Mouse (Mus musculus) heart, embryonic 11.5 days (tissue): ENCODE measurements around the gene Zfp618. TPM values are rescaled to one million over a fixed set of nuclear protein-coding genes. Genes with fewer than 3 reads are reported as not detected.

ENCODE experiments used
- ATAC-seq: fragments of 200-750 bp; cut with Nextera tagmentation; replicated peaks from 2 replicates; pipeline ENCODE4 v1.8.0; 2017; ENCODE audit warnings: moderate library complexity; ENCODE audit not compliant: insufficient number of reproducible peaks, low FRiP score, low TSS enrichment
- H3K27ac ChIP-seq: fragments of 300-500 bp; sonication (generic); 2 replicates; pipeline ENCODE4 v1.5.1; 2014; ENCODE audit warnings: mild to moderate bottlenecking, low read depth, low read length
- H3K27me3 ChIP-seq: fragments of 300-500 bp; sonication (generic); 2 replicates; pipeline ENCODE4 v1.6.1; 2014; ENCODE audit warnings: mild to moderate bottlenecking, low read length, mixed read lengths; ENCODE audit not compliant: control insufficient read depth, insufficient read depth
- H3K36me3 ChIP-seq: fragments of 300-500 bp; sonication (generic); 2 replicates; pipeline ENCODE4 v1.6.1; 2014; ENCODE audit warnings: mild to moderate bottlenecking, low read length, moderate library complexity, mixed read lengths; ENCODE audit not compliant: control insufficient read depth, insufficient read depth
- H3K4me1 ChIP-seq: fragments of 300-500 bp; sonication (generic); 2 replicates; pipeline ENCODE4 v1.6.1; 2014; ENCODE audit warnings: low read length; ENCODE audit not compliant: control insufficient read depth, insufficient read depth
- H3K4me2 ChIP-seq: fragments of 300-500 bp; sonication (generic); 2 replicates; pipeline ENCODE4 v1.6.1; 2014; ENCODE audit warnings: mild to moderate bottlenecking, moderate library complexity
- H3K4me3 ChIP-seq: fragments of 300-500 bp; sonication (generic); 2 replicates; pipeline ENCODE4 v1.5.1; 2014; ENCODE audit warnings: low read depth, low read length
- H3K9ac ChIP-seq: fragments of 300-500 bp; sonication (generic); 2 replicates; pipeline ENCODE4 v1.6.1; 2014; ENCODE audit warnings: mild to moderate bottlenecking, low read depth, low read length, moderate library complexity
- H3K9me3 ChIP-seq: fragments of 300-500 bp; sonication (generic); replicated peaks from 2 replicates; pipeline ENCODE4 v1.6.1; 2016; ENCODE audit warnings: low read length; ENCODE audit not compliant: control insufficient read depth
- WGBS: fragments of 180-500 bp; shearing (Covaris S2); extraction: QIAGEN DNeasy Blood & Tissue Kit; methylation state at CpG from one replicate; pipeline ENCODE4 v1.1.7; 2014; ENCODE audit not compliant: insufficient replicate concordance; 5-methylcytosine and 5-hydroxymethylcytosine counted together
- polyA plus RNA-seq: library from polyadenylated mRNA; unstranded; fragments of >200 nt; fragmentation: Nextera tagmentation; extraction: Ambion mirVana; gene quantifications from 2 replicates; pipeline ENCODE4 v1.2.1, GENCODE M21; 2014

The Zfp618 gene
- polyA plus RNA-seq, 1 experiment from 2014 or later = 11.6 TPM

DNA sequence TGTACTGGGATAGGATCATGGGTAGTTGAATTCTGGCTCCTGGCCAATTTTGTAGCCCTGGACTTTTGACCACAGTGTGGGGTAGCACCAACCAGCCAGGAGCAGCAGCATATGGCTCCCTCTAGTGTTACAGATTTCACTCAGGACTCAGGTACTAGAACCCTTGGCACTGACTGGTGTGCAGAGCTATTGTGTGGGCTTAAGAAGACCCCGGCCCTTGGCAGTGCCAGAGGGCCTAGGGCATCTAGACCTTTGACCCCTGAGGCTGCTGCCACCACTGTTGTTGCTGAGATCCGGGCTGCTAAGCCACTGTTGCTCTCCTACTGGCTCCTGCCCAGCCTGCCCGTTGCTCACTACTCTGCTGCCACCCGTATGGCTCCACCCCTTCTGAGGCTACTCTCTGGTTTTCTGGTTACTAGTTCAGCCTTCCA is 54.1 kb downstream of the Zfp618 start:
- H3K27ac ChIP-seq = no peak overlapping the region
- 86% methylated on average over 4 of the region's 4 CpGs for WGBS
- ATAC-seq = no peak
- no peak overlapping the region for H3K4me3 ChIP-seq
- H3K4me1 ChIP-seq = no peaks in the 10 kb centered on the region
- H3K4me2 ChIP-seq = no peak overlapping the region
- H3K27me3 ChIP-seq = no peaks in the 10 kb centered on the region
- H3K9ac ChIP-seq = no peak overlapping the region
- H3K9me3 ChIP-seq = no peaks in the 10 kb centered on the region
- no peaks in the 10 kb centered on the region for H3K36me3 ChIP-seq

DNA sequence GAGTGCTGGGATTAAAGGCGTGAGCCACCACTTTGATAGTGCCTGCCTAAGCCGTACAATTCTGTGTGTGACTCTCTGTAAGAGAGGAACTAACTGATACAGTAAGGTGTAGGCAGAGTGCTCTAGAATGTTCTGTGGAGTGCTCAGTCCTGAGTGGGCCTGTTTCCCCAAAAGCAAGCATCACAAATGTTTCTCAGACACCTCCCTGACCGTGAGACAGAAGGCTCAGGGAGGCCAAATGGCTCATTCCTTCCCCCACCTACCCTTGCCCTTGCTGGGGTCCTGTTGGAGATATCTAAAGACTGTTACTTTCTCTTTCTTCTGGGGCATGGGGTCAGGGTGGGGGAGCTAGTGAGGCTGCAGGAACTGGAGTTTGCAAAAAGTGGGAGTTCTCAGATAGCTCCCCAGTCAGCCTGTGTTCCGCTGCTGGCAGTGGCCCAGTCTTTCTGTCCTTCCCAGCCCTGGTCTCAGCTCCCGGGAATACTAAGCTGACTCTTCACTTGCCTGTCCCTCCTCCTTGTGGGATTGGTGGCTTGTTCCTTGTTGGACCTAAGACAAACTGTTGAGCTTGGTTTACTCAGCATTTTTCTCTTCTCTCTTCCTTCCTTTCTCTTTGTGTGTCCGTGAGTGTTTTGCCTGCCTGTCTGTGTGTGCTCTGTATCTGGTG is 55.8 kb downstream of the Zfp618 start:
- H3K9ac ChIP-seq = no peak overlapping the region
- 53% methylated on average over 6 of the region's 6 CpGs for WGBS
- no peaks in the 10 kb centered on the region for H3K36me3 ChIP-seq
- H3K4me1 ChIP-seq = no peaks in the 10 kb centered on the region
- H3K27ac ChIP-seq = no peak overlapping the region
- ATAC-seq = no peak
- no peak overlapping the region for H3K4me2 ChIP-seq
- no peaks in the 10 kb centered on the region for H3K9me3 ChIP-seq
- no peaks in the 10 kb centered on the region for H3K27me3 ChIP-seq
- H3K4me3 ChIP-seq = no peak overlapping the region

DNA sequence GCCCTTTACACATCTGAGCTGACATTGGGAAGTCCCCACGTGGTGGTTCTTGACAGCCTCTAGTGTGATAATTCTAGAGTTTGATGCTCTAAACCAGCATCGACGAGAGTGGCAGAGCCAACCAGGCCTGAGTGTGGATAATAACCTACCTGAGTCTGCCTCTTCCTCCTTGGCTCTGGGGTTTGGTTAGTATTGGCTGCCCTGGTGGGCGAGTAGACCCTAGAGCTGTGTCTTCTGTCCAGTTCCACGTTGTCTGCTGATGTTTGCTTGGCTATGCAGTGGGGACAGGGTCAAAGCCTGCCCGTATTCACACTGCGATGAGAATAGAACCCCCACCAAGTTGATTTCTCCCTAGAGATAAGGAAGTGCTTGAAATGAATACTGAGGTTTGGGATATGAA is 58.1 kb downstream of the Zfp618 start:
- no peak overlapping the region for H3K4me2 ChIP-seq
- H3K27ac ChIP-seq = no peak overlapping the region
- H3K4me3 ChIP-seq = no peak overlapping the region
- H3K36me3 ChIP-seq = no peaks in the 10 kb centered on the region
- no peak overlapping the region for H3K9ac ChIP-seq
- H3K27me3 ChIP-seq = no peaks in the 10 kb centered on the region
- H3K4me1 ChIP-seq = no peaks in the 10 kb centered on the region
- H3K9me3 ChIP-seq = no peaks in the 10 kb centered on the region
- ATAC-seq = no peak
- 85% methylated on average over 7 of the region's 7 CpGs for WGBS

DNA sequence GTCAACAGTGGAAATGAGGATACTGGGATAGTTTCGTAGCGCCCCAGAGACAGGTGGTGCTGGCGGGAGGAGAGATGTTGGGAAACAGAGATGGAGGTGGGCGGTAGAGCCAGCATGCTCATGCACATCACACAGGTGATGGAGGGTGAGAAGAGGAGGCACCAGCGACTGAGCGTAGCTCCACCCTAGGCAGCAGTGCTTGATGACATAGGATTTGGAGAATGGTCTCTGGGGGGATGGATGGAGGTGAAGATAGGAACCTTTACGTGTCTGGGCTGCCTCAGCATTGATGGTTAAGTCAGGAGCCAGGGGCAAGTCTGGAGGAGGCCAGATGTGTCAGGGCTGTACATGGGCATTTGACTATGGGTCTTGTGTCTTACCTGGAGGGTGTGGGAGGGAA is 58.7 kb downstream of the Zfp618 start:
- no peaks in the 10 kb centered on the region for H3K36me3 ChIP-seq
- no peak overlapping the region for H3K27ac ChIP-seq
- H3K4me1 ChIP-seq = no peaks in the 10 kb centered on the region
- H3K4me2 ChIP-seq = no peak overlapping the region
- H3K9ac ChIP-seq = no peak overlapping the region
- no peaks in the 10 kb centered on the region for H3K9me3 ChIP-seq
- 87% methylated on average over 7 of the region's 7 CpGs for WGBS
- H3K4me3 ChIP-seq = no peak overlapping the region
- H3K27me3 ChIP-seq = no peaks in the 10 kb centered on the region
- no peak for ATAC-seq

DNA sequence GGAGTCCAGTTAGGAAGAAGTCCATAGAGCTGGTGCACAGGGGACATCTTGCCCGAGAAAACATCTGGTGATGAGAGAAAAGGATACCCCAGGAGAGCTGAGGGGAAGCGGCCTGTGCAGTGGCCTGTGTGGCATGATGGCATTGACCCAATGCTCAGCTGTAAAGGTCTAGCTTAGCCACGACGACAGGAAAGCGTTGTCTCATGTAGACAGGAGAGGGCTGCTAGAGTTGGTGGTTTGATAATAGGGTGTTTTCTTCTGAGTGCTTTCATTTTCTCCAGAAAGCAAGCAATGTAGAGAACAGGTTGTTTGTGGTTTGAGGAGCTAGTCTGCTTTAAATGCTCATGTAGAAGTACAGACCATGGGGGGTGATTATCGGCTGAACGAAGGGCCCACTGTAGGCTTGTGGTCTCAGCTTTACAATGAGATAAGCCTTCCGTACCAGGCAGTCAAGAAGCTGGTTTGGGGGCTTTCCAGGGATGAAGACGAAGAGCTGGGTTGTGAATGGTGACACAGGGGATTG is 59.4 kb downstream of the Zfp618 start:
- H3K36me3 ChIP-seq = no peaks in the 10 kb centered on the region
- WGBS = 65% methylated on average over 9 of the region's 9 CpGs
- no peaks in the 10 kb centered on the region for H3K27me3 ChIP-seq
- no peak overlapping the region for H3K9ac ChIP-seq
- H3K4me2 ChIP-seq = no peak overlapping the region
- no peak overlapping the region for H3K27ac ChIP-seq
- ATAC-seq = no peak
- H3K4me1 ChIP-seq = no peaks in the 10 kb centered on the region
- H3K4me3 ChIP-seq = no peak overlapping the region
- no peaks in the 10 kb centered on the region for H3K9me3 ChIP-seq

DNA sequence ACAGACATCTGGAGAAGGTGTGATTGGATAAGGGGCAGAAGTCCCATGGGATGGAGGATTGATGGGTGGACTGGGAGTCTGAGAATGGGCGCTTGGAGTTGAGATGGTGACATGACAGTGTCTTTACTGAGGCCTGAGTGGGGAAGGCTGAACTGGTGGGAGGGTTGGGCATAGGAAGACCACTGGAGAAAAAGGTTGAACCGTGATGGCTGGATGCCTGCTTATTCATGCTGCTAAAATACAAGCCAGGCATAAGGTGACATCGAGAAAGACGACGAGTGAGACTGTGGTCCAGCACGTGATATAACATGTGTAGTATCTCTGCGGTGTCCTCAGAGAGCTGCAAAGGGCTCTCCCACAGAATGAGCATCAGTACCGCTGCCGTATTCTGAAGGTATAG is 59.9 kb downstream of the Zfp618 start:
- H3K9me3 ChIP-seq = no peaks in the 10 kb centered on the region
- no peak for ATAC-seq
- 87% methylated on average over 9 of the region's 9 CpGs for WGBS

DNA sequence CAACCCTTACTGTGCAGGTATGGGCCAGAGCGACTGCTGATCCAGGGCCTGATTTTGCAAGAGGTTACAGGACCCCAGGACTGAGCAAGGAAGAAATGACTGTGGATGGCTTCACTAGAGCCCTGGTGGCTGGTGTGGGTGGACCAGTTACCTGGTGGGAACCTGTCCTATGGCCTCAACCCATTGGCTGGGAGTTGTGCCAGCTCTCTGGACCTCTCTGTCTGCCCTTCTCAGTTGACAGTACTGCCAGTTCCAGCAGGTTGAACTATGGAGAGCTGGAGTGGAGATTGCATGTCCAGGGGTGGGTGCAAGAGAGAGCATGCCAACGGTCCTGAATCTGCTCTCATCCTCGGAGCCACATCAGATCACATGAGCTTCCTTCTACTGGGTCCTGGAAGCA is 60.9 kb downstream of the Zfp618 start:
- H3K9me3 ChIP-seq = no peaks in the 10 kb centered on the region
- WGBS = 87% methylated on average over 3 of the region's 3 CpGs
- ATAC-seq = no peak; the same call in 1 of the 2 replicates
- H3K4me1 ChIP-seq = no peaks in the 10 kb centered on the region
- H3K36me3 ChIP-seq = no peaks in the 10 kb centered on the region
- H3K4me3 ChIP-seq = no peak overlapping the region
- H3K27ac ChIP-seq = no peak overlapping the region
- no peak overlapping the region for H3K9ac ChIP-seq
- no peak overlapping the region for H3K4me2 ChIP-seq
- no peaks in the 10 kb centered on the region for H3K27me3 ChIP-seq

More for the DNA sequence above, 59.9 kb downstream of the Zfp618 start:
- Histone ChIP-seq H3K4me2 (no peak overlapping the region), H3K27ac (no peak overlapping the region), H3K27me3 (no peaks in the 10 kb centered on the region), H3K4me1 (no peaks in the 10 kb centered on the region), H3K9ac (no peak overlapping the region), H3K4me3 (no peak overlapping the region), H3K36me3 (no peaks in the 10 kb centered on the region)

DNA sequence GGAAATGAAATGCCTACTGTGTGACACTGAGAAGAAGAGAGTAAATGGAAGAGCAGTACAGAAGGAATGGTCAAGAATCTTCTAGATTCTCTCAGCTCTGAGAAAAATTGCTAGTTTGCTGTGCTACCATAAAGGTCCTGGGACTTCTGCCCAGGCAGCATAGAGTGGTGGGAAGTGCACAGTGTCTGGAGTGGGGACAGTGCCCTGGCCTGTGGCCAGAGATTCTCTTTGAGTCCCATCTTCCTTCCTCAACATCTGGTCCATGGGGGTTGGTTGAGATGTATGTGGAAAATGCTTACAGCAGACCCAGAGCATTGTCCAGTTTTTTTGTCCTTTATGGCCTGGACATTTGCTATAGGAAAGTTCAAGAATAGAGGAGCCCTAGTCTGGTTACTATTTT is 62.1 kb downstream of the Zfp618 start:
- Histone ChIP-seq H3K27ac (no peak overlapping the region), H3K9ac (no peak overlapping the region), H3K4me2 (no peak overlapping the region), H3K9me3 (no peaks in the 10 kb centered on the region), H3K4me1 (no peaks in the 10 kb centered on the region), H3K36me3 (no peaks in the 10 kb centered on the region), H3K27me3 (no peaks in the 10 kb centered on the region), H3K4me3 (no peak overlapping the region)
- ATAC-seq = no peak

DNA sequence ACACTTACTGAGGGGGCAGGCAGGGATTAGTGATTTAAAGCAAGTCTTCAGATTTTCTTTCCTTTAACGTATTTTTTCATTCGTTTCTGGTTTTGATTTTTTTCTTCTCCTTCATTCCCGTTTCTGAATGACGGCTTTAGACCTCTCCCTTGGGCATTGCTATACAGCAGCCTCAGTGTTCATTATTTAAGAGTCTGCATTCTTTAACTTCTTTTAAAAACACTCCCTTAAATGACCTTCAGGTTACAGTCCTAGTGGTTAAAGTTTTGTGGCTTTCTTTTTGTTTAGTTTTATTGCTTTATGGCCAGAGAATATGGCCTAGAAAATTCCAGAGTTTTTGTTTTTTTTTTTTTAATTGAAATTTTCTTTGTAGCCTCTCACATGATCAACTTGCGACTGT is 64.8 kb downstream of the Zfp618 start:
- 67% methylated on average over 5 of the region's 5 CpGs for WGBS
- Histone ChIP-seq H3K9me3 (no peaks in the 10 kb centered on the region), H3K9ac (no peak overlapping the region), H3K36me3 (no peaks in the 10 kb centered on the region), H3K4me1 (0 out of 2 replicates have a peak, but pooled peaks cover 3% of the 10 kb centered on the region), H3K27ac (no peak overlapping the region), H3K4me3 (no peak overlapping the region), H3K27me3 (no peaks in the 10 kb centered on the region), H3K4me2 (no peak overlapping the region)
- ATAC-seq = no peak
